Mouse (Mus musculus) intestine, postnatal 0 days (tissue): Measurements from ENCODE around the gene Ascc1. TPM values are rescaled to one million over a fixed set of nuclear protein-coding genes. Genes with fewer than 3 reads are reported as not detected.
"Not testable (repeated sequence)": the region's sequence is repeated elsewhere in the genome, so short reads cannot be mapped to it uniquely, and the experiment has no call there.

Experiments
- ATAC-seq: fragments of 200-750 bp; cut with Nextera tagmentation; 2 replicates; pipeline ENCODE4 v1.8.0; 2017; ENCODE audit warnings: mild to moderate bottlenecking, moderate TSS enrichment, moderate library complexity
- H3K27ac ChIP-seq: fragments of 300-500 bp; sonication (generic); 2 replicates; pipeline ENCODE4 v1.5.1; 2014; ENCODE audit warnings: mild to moderate bottlenecking, low read depth, low read length, moderate library complexity
- H3K27me3 ChIP-seq: fragments of 300-500 bp; sonication (generic); replicated peaks from 2 replicates; pipeline ENCODE4 v1.6.1; 2014; ENCODE audit warnings: low read length, mixed read lengths; ENCODE audit not compliant: control insufficient read depth, insufficient read depth
- H3K36me3 ChIP-seq: fragments of 300-500 bp; sonication (generic); 2 replicates; pipeline ENCODE4 v1.6.1; 2014; ENCODE audit warnings: mild to moderate bottlenecking, moderate library complexity; ENCODE audit not compliant: control insufficient read depth, insufficient read depth
- H3K4me1 ChIP-seq: fragments of 300-500 bp; sonication (generic); replicated peaks from 2 replicates; pipeline ENCODE4 v1.6.1; 2014; ENCODE audit warnings: antibody characterized with exemption, low read length, mixed read lengths; ENCODE audit not compliant: control insufficient read depth, insufficient read depth
- H3K4me2 ChIP-seq: fragments of 300-500 bp; sonication (generic); replicated peaks from 2 replicates; pipeline ENCODE4 v1.6.1; 2014; ENCODE audit warnings: low read depth, mild to moderate bottlenecking, moderate library complexity
- H3K4me3 ChIP-seq: fragments of 300-500 bp; sonication (generic); 2 replicates; pipeline ENCODE4 v1.5.1; 2014; ENCODE audit warnings: low read depth, low read length
- H3K9ac ChIP-seq: fragments of 300-500 bp; sonication (generic); 2 replicates; pipeline ENCODE4 v1.6.1; 2014; ENCODE audit warnings: mild to moderate bottlenecking, low read depth, low read length
- H3K9me3 ChIP-seq: fragments of 300-500 bp; sonication (generic); 2 replicates; pipeline ENCODE4 v1.6.1; 2016; ENCODE audit warnings: mixed run types; ENCODE audit not compliant: control insufficient read depth
- CTCF ChIP-seq: sonication (generic); IDR thresholded peaks from 2 replicates; pipeline ENCODE4 v1.5.1; 2016; ENCODE audit warnings: low read depth, mild to moderate bottlenecking, control low read depth, antibody characterized with exemption, moderate library complexity
- WGBS: fragments of 180-500 bp; shearing (Covaris S2); extraction: QIAGEN DNeasy Blood & Tissue Kit; methylation state at CpG from one replicate; pipeline ENCODE4 v1.1.7; 2014; 5-methylcytosine and 5-hydroxymethylcytosine counted together
- polyA plus RNA-seq: library from polyadenylated mRNA; unstranded; fragments of >200 nt; fragmentation: Nextera tagmentation; extraction: Ambion mirVana; gene quantifications from 2 replicates; pipeline ENCODE4 v1.2.1, GENCODE M21; 2015

The Ascc1 gene
- polyA plus RNA-seq, 1 experiment from 2014 or later, result 28.7 TPM

DNA sequence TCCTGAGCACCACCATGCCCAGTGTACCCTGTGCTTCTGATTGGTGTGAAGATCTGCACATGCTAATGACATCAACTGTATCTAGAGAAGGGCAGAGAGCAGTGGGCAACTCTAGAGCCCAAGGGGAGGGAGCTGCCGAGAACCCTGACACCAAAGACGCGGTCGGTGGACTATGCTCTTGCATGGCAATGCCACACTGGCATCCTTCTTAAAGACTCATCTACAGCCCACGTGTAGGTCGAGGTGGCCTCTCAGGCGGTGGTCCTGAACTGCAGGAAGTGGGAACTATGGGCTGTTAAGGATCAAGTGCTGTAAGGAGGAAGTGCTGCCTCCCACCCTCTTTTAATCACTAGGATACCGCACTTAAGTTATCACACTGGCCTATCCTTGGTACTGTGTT lies 10.6 kb upstream of the Ascc1 start:
- no peaks in the 10 kb centered on the region for H3K27me3 ChIP-seq
- H3K27ac ChIP-seq, result no peak overlapping the region; the same call in 1 of the 2 replicates
- H3K4me3 ChIP-seq, result no peak overlapping the region
- peaks cover 61% of the 10 kb centered on the region for H3K36me3 ChIP-seq
- TF ChIP-seq CTCF, result no peak
- no peak overlapping the region for H3K4me2 ChIP-seq
- 87% methylated on average over 8 of the region's 8 CpGs for WGBS
- ATAC-seq, result 0 out of 2 replicates have a peak, but pooled peaks have one; percentile 25
- no peak overlapping the region for H3K9ac ChIP-seq
- H3K4me1 ChIP-seq, result no peaks in the 10 kb centered on the region
- no peaks in the 10 kb centered on the region for H3K9me3 ChIP-seq

DNA sequence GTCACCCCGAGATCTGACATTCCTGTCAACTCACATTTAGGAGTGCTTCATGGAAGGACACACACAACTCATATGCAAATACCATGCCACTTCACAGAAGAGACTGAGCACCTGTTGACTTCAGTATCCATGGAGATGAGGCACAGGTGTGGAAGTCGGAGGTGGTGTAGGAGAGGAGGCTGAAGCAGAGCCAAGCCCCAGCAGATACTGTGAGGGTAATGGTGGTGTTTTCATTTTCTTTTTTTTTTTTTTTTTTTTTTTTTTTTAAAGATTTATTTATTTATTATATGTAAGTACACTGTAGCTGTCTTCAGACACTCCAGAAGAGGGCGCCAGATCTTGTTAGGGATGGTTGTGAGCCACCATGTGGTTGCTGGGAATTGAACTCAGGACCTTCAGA lies 8.8 kb upstream of the Ascc1 start:
- not testable (repeated sequence) for H3K4me1 ChIP-seq, H3K9me3 ChIP-seq, ATAC-seq, H3K4me2 ChIP-seq, H3K4me3 ChIP-seq, H3K27ac ChIP-seq, H3K27me3 ChIP-seq, H3K9ac ChIP-seq
- WGBS, result 92% methylated on average over 2 of the region's 3 CpGs
- peaks cover 46% of the 10 kb centered on the region for H3K36me3 ChIP-seq

DNA sequence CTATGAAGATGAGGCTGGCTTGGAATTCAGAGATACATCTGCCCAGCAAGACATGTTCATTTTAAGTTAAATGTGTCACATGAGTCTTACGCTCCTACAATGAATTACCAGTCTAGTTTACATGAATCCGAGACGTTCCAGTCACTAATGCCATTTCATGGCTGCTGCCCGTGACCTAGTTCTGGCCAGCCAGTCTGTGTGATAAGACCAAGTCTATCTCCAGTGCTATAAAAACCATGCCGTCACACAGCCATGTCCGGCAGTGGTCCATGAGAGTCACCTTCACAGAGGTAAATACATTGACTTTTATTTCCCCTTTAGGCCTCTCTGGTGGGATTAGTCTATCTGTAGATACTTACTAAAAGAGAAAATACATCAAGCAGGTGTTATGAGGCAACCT lies 6.7 kb upstream of the Ascc1 start:
- Histone ChIP-seq H3K4me3 (no peak overlapping the region), H3K4me1 (no peaks in the 10 kb centered on the region), H3K27ac (peak overlapping the region; percentile 41; the same call in 1 of the 2 replicates), H3K9me3 (no peaks in the 10 kb centered on the region), H3K36me3 (peaks cover 30% of the 10 kb centered on the region), H3K9ac (no peak overlapping the region), H3K4me2 (no peak overlapping the region), H3K27me3 (no peaks in the 10 kb centered on the region)
- ATAC-seq, result peak; percentile 33; the same call in 1 of the 2 replicates
- no peak for TF ChIP-seq CTCF
- 76% methylated on average over 6 of the region's 6 CpGs for WGBS

DNA sequence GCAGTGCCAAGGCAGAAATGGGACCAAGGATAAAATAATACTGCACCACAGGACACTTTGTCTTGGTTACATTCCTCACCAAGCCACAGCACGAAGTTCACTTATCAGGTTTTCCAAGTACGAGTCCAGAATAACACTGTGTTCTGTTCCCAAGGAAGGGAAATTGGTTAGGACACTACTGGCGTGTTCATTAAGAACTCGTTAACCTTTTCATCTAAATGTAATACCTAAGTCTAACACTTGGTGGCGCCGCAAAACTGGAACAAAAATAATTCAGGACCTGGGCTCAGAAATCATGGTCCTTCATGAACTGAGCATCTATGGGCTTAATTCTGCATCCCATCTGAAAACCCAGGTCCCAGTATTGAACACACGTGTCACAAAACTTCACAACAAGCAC lies 5.0 kb upstream of the Ascc1 start:
- ATAC-seq, result no peak
- H3K4me2 ChIP-seq, result no peak overlapping the region
- H3K4me3 ChIP-seq, result no peak overlapping the region
- no peak overlapping the region for H3K9ac ChIP-seq
- H3K4me1 ChIP-seq, result peaks cover 4% of the 10 kb centered on the region; the same call in 1 of the 2 replicates
- WGBS, result 15% methylated on average over 7 of the region's 7 CpGs
- H3K36me3 ChIP-seq, result peaks cover 33% of the 10 kb centered on the region
- no peaks in the 10 kb centered on the region for H3K27me3 ChIP-seq
- H3K9me3 ChIP-seq, result no peaks in the 10 kb centered on the region
- no peak overlapping the region for H3K27ac ChIP-seq
- peak; percentile 79 for TF ChIP-seq CTCF

DNA sequence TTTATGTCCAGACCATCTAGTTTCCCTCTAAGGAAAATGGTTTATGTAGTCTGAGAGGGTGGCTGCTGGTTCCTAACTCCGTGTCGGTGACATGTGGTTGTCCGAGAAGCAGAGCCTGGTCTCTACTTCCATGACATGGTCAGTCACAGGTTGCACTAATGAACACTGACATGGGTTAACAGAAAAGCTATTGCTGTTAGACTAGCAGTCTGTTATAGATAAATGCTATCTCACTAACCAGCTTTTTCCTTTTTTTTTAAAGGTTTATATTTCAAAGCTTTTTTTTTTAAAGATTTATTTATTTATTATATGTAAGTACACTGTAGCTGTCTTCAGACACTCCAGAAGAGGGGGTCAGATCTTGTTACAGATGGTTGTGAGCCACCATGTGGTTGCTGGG lies 3.5 kb upstream of the Ascc1 start:
- H3K9ac ChIP-seq, result no peak overlapping the region
- H3K27me3 ChIP-seq, result no peaks in the 10 kb centered on the region
- no peak overlapping the region for H3K4me2 ChIP-seq
- peaks cover 31% of the 10 kb centered on the region for H3K36me3 ChIP-seq
- 95% methylated on average over 3 of the region's 3 CpGs for WGBS
- H3K4me1 ChIP-seq, result peaks cover 4% of the 10 kb centered on the region
- no peak for ATAC-seq
- TF ChIP-seq CTCF, result no peak
- no peak overlapping the region for H3K27ac ChIP-seq
- H3K9me3 ChIP-seq, result no peaks in the 10 kb centered on the region
- H3K4me3 ChIP-seq, result no peak overlapping the region

DNA sequence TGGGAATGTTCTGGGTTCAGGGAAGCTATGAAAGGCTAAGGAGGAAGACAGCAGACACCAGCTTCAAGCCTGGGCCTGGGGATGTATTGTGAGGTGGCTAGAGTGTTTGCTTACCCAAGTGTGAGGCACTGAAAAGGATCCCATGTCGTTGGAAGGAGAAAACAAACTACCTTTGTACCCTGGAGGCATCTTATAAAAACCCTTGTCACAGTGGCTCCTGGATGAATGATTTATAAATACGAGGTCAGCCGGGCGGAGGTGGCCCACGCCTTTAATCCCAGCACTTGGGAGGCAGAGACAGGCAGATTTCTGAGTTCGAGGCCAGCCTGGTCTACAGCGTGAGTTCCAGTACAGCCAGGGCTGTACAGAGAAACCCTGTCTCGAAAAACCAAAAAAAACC lies 942 bp upstream of the Ascc1 start:
- H3K27me3 ChIP-seq, H3K4me1 ChIP-seq, ATAC-seq, H3K9me3 ChIP-seq, H3K9ac ChIP-seq: not testable (repeated sequence)
- peak overlapping the region; percentile 75 for H3K4me2 ChIP-seq
- H3K4me3 ChIP-seq, result peak overlapping the region; percentile 73
- peak overlapping the region; percentile 97 for H3K27ac ChIP-seq
- 57% methylated on average over 8 of the region's 8 CpGs for WGBS
- peaks cover 13% of the 10 kb centered on the region; the same call in 1 of the 2 replicates for H3K36me3 ChIP-seq

DNA sequence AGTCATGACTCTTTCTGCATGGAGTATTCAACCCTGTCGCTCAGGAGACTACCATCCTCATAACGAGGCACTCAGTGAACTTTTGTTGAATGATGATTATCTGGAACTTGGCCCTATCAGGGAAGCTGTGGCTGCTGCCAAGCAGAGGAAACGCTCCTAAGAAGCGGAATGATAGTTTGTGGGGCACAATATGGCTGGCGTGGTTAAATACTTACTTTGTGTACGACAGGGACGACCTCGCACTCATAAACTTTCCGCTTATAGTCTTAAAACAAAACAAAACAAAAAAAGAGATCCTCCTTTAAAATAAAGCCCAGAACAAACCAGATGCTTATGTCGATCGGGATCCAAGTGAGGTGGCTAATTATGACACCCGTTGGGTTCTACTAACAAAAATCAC lies 402 bp upstream of the Ascc1 start:
- under 1% methylated on average over 12 of the region's 12 CpGs for WGBS
- Histone ChIP-seq H3K4me2 (peak overlapping the region; percentile 75), H3K27me3 (no peaks in the 10 kb centered on the region), H3K4me1 (peaks cover 4% of the 10 kb centered on the region), H3K27ac (peak overlapping the region; percentile 97), H3K36me3 (peaks cover 10% of the 10 kb centered on the region; the same call in 1 of the 2 replicates), H3K9ac (peak overlapping the region; percentile 75), H3K9me3 (no peaks in the 10 kb centered on the region), H3K4me3 (peak overlapping the region; percentile 73)
- no peak for TF ChIP-seq CTCF
- ATAC-seq, result no peak
